In genomic region chr8:126730017-126730631, GRCm38 (mm10) we compare ENCODE assay signal across 22 mouse cellular contexts.
DNase-seq lines count a peak whose midpoint lies in the region; ATAC-seq lines count a peak whose summit lies in the region.
"Had no signal": no experiment of that assay in that cellular context is flagged by ENCODE, and none has a peak within 500 bp of the region (broad histone marks: within the 10 kb centered on the region; RNA-seq: fewer than 3 reads in every experiment).

No protein-coding gene starts in this region.

- peak overlapping the region; percentile 9; the same call in 1 of the 2 replicates for H3K27ac ChIP-seq in kidney, embryonic 14.5 days (ENCODE audit: low read depth, low read length)
- no peak overlapping the region for H3K27ac ChIP-seq in midbrain, embryonic 11.5 days (ENCODE audit: low read depth, low read length)
- H3K27ac ChIP-seq in midbrain, embryonic 13.5 days: no peak overlapping the region
- no peak overlapping the region for H3K27ac ChIP-seq in heart, embryonic 10.5 days
- H3K27ac ChIP-seq: embryonic facial prominence, embryonic 12.5 days; hindbrain, embryonic 12.5 days had no signal

- H3K36me3 ChIP-seq in kidney, embryonic 14.5 days (ENCODE audit: control insufficient read depth, insufficient read depth, low read length): no peaks in the 10 kb centered on the region
- H3K36me3 ChIP-seq in midbrain, embryonic 11.5 days (ENCODE audit: control insufficient read depth, insufficient read depth, low read length): no peaks in the 10 kb centered on the region
- H3K36me3 ChIP-seq in midbrain, embryonic 13.5 days: no peaks in the 10 kb centered on the region
- H3K36me3 ChIP-seq in heart, embryonic 10.5 days: no peaks in the 10 kb centered on the region
- H3K36me3 ChIP-seq: embryonic facial prominence, embryonic 12.5 days; heart, embryonic 12.5 days; hindbrain, embryonic 12.5 days had no signal

- H3K27me3 ChIP-seq in kidney, embryonic 14.5 days (ENCODE audit: control insufficient read depth, insufficient read depth, low read length): no peaks in the 10 kb centered on the region
- H3K27me3 ChIP-seq in midbrain, embryonic 11.5 days (ENCODE audit: control insufficient read depth, insufficient read depth, low read length): no peaks in the 10 kb centered on the region
- H3K27me3 ChIP-seq in midbrain, embryonic 13.5 days: no peaks in the 10 kb centered on the region
- no peaks in the 10 kb centered on the region for H3K27me3 ChIP-seq in heart, embryonic 10.5 days (ENCODE audit: insufficient read depth, poor library complexity, severe bottlenecking)
- H3K27me3 ChIP-seq: embryonic facial prominence, embryonic 12.5 days; heart, embryonic 12.5 days; hindbrain, embryonic 12.5 days had no signal

- H3K9ac ChIP-seq in kidney, embryonic 14.5 days (ENCODE audit: low read depth, low read length): no peak overlapping the region
- H3K9ac ChIP-seq in midbrain, embryonic 11.5 days (ENCODE audit: low read length): no peak overlapping the region
- H3K9ac ChIP-seq in midbrain, embryonic 13.5 days (replicated peaks): no peak overlapping the region
- H3K9ac ChIP-seq: embryonic facial prominence, embryonic 12.5 days; forebrain, postnatal 0 days; heart, embryonic 12.5 days; hindbrain, embryonic 12.5 days had no signal

- H3K4me1 ChIP-seq in kidney, embryonic 14.5 days (ENCODE audit: control insufficient read depth, insufficient read depth, low read length): peaks cover 25% of the 10 kb centered on the region
- peaks cover 4% of the 10 kb centered on the region; the same call in 1 of the 2 replicates for H3K4me1 ChIP-seq in midbrain, embryonic 11.5 days (ENCODE audit: control insufficient read depth, insufficient read depth, low read length)
- H3K4me1 ChIP-seq in midbrain, embryonic 13.5 days (replicated peaks): peaks cover 28% of the 10 kb centered on the region
- peaks cover 13% of the 10 kb centered on the region for H3K4me1 ChIP-seq in heart, embryonic 10.5 days

- DNase-seq in kidney, adult 9 months: no peak
- DNase-seq in midbrain, embryonic 11.5 days (ENCODE audit: low spot score, missing footprints): peak; percentile 56
- no peak for DNase-seq in gastrocnemius, adult 8-10 months (ENCODE audit: low spot score in 2 of 2)
- no peak for DNase-seq in heart, embryonic 10.5 days (ENCODE audit: low spot score)
- DNase-seq: adrenal gland, adult 2 months; adrenal gland, postnatal 25 days; cerebellum, adult 11 months; cerebellum, adult 8-10 months; embryo, embryonic 11 days; forebrain, postnatal 0 days; gastrocnemius, postnatal 25 days; heart, adult 18-20 months; heart, postnatal 36 days had no signal

- H3K4me3 ChIP-seq in kidney, embryonic 14.5 days (ENCODE audit: low read length): no peak overlapping the region
- H3K4me3 ChIP-seq in midbrain, embryonic 11.5 days (ENCODE audit: low read depth, low read length): no peak overlapping the region
- no peak overlapping the region for H3K4me3 ChIP-seq in midbrain, embryonic 13.5 days (replicated peaks)
- no peak overlapping the region for H3K4me3 ChIP-seq in heart, embryonic 10.5 days
- H3K4me3 ChIP-seq: embryonic facial prominence, embryonic 12.5 days; heart, embryonic 12.5 days; hindbrain, embryonic 12.5 days had no signal

- WGBS in kidney, embryonic 14.5 days: 75% methylated on average over 3 of the region's 3 CpGs
- WGBS in midbrain, embryonic 11.5 days: 84% methylated on average over 2 of the region's 3 CpGs
- WGBS in midbrain, embryonic 13.5 days: 88% methylated on average over 3 of the region's 3 CpGs
- 80% methylated on average over 3 of the region's 3 CpGs for WGBS in heart, embryonic 10.5 days

- no peak for ATAC-seq in kidney, embryonic 14.5 days (ENCODE audit: low FRiP score, low TSS enrichment)
- ATAC-seq in midbrain, embryonic 11.5 days (ENCODE audit: low FRiP score): no peak
- ATAC-seq in midbrain, embryonic 13.5 days: no peak
- peak; percentile 58 for ATAC-seq in granulocyte monocyte progenitor cell, adult 5-6 weeks (replicated peaks; ENCODE audit: poor library complexity, severe bottlenecking)
- ATAC-seq in neutrophil, adult 5-6 weeks (ENCODE audit: extremely low read depth, insufficient number of reproducible peaks, low FRiP score, poor library complexity, severe bottlenecking): peak; percentile 13; the same call in 1 of the 2 replicates
- ATAC-seq: forebrain, postnatal 0 days; hindbrain, embryonic 16.5 days; inflammation-experienced regulatory T-cells, adult 6 months had no signal

- H3K9me3 ChIP-seq in kidney, embryonic 14.5 days (ENCODE audit: control insufficient read depth, low read length): no peaks in the 10 kb centered on the region; the same call in 1 of the 2 replicates
- no peaks in the 10 kb centered on the region; the same call in 1 of the 2 replicates for H3K9me3 ChIP-seq in midbrain, embryonic 11.5 days (ENCODE audit: control insufficient read depth, low read length)
- no peaks in the 10 kb centered on the region for H3K9me3 ChIP-seq in midbrain, embryonic 13.5 days
- H3K9me3 ChIP-seq in heart, embryonic 10.5 days: 0 out of 2 replicates have a peak, but pooled peaks cover 6% of the 10 kb centered on the region
- H3K9me3 ChIP-seq: embryonic facial prominence, embryonic 12.5 days; hindbrain, embryonic 12.5 days had no signal

- no peak overlapping the region for H3K4me2 ChIP-seq in kidney, embryonic 14.5 days (replicated peaks; ENCODE audit: low read depth, low read length)
- H3K4me2 ChIP-seq in midbrain, embryonic 11.5 days: no peak overlapping the region
- no peak overlapping the region for H3K4me2 ChIP-seq in midbrain, embryonic 13.5 days (replicated peaks)
- H3K4me2 ChIP-seq: embryonic facial prominence, embryonic 12.5 days; heart, embryonic 12.5 days; hindbrain, embryonic 12.5 days had no signal

Comparison
In these comparisons a context has a peak if more than half of its experiments do, and no peak if none do; other contexts are left out.
1. ATAC-seq: peak in granulocyte monocyte progenitor cell, adult 5-6 weeks (single experiment) and neutrophil, adult 5-6 weeks (single experiment); none in kidney, embryonic 14.5 days (single experiment), midbrain, embryonic 11.5 days (single experiment) and midbrain, embryonic 13.5 days (single experiment).